Mouse (Mus musculus) limb, embryonic 11.5 days (tissue): ENCODE data around the gene Zswim4. TPM values are rescaled to one million over a fixed set of nuclear protein-coding genes. Genes with fewer than 3 reads are reported as not detected.

Experiments used
- ATAC-seq: fragments of 200-750 bp; cut with Nextera tagmentation; 2 replicates; pipeline ENCODE4 v1.8.0; 2017; ENCODE audit warnings: low read depth; ENCODE audit not compliant: insufficient number of reproducible peaks, low FRiP score, low TSS enrichment
- DNase-seq: peaks from one replicate; pipeline ENCODE4 v3.0.0-alpha.2; 2015; ENCODE audit warnings: low spot score
- H3K27ac ChIP-seq: fragments of 300-500 bp; sonication (generic); replicated peaks from 2 replicates; pipeline ENCODE4 v1.5.1; 2014; ENCODE audit warnings: low read depth, mild to moderate bottlenecking, low read length
- H3K27me3 ChIP-seq: fragments of 300-500 bp; sonication (generic); 2 replicates; pipeline ENCODE4 v1.6.1; 2014; ENCODE audit warnings: mild to moderate bottlenecking, low read length, mixed read lengths; ENCODE audit not compliant: control insufficient read depth, insufficient read depth
- H3K36me3 ChIP-seq: fragments of 300-500 bp; sonication (generic); 2 replicates; pipeline ENCODE4 v1.6.1; 2014; ENCODE audit warnings: mild to moderate bottlenecking, low read length, moderate library complexity, mixed read lengths; ENCODE audit not compliant: control insufficient read depth, insufficient read depth
- H3K4me1 ChIP-seq: fragments of 300-500 bp; sonication (generic); 2 replicates; pipeline ENCODE4 v1.6.1; 2014; ENCODE audit warnings: low read length, mixed read lengths; ENCODE audit not compliant: control insufficient read depth, insufficient read depth
- H3K4me2 ChIP-seq: fragments of 300-500 bp; sonication (generic); 2 replicates; pipeline ENCODE4 v1.6.1; 2014; ENCODE audit warnings: low read depth, mild to moderate bottlenecking, moderate library complexity; ENCODE audit not compliant: severe bottlenecking
- H3K4me3 ChIP-seq: fragments of 300-500 bp; sonication (generic); 2 replicates; pipeline ENCODE4 v1.5.1; 2014; ENCODE audit warnings: low read depth, low read length
- H3K9ac ChIP-seq: fragments of 300-500 bp; sonication (generic); 2 replicates; pipeline ENCODE4 v1.6.1; 2014; ENCODE audit warnings: mild to moderate bottlenecking, low read length
- H3K9me3 ChIP-seq: fragments of 300-500 bp; sonication (generic); 2 replicates; pipeline ENCODE4 v1.6.1; 2016; ENCODE audit warnings: low read length; ENCODE audit not compliant: control insufficient read depth
- WGBS: fragments of 180-500 bp; shearing (Covaris S2); extraction: QIAGEN DNeasy Blood & Tissue Kit; methylation state at CpG from one replicate; pipeline ENCODE4 v1.1.7; 2014; 5-methylcytosine and 5-hydroxymethylcytosine counted together
- polyA plus RNA-seq: library from polyadenylated mRNA; unstranded; fragments of >200 nt; fragmentation: Nextera tagmentation; extraction: Ambion mirVana; gene quantifications from 2 replicates; pipeline ENCODE4 v1.2.1, GENCODE M21; 2014

Zswim4 gene
- polyA plus RNA-seq, 1 experiment from 2014 or later = 24.5 TPM

DNA sequence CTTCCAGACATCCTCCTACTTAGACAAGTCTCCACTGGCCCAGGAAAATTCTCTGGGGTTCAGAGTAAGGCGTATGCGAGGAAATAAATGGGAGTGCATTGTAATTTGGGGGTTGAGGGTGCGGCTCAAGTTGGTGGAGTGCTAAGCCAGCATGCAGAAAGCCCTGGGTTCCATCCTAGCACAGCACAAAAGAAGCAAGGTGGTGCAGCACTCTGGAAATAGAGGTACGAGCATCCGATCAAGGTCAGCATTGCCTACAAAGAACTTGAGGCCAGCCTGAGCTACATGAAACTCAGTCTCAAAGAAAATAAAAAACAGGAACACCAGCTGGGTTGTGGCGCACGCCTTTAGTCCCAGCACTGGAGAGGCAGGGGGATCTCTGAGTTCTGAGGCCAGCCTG lies 51.7 kb downstream of the Zswim4 start, which contains the start of gene Nanos3:
TSS of gene Nanos3 (minus strand) at position 101 of the 400 bp plus-strand sequence.
- Histone ChIP-seq H3K36me3 (no peaks in the 10 kb centered on the region; the same call in 1 of the 2 replicates), H3K9ac (peak within 1 kb of the TSS; percentile 99), H3K9me3 (no peaks in the 10 kb centered on the region), H3K4me2 (peak within 1 kb of the TSS; percentile 59), H3K4me3 (peak within 1 kb of the TSS; percentile 83), H3K27ac (peak within 1 kb of the TSS; percentile 93; the same call in 1 of the 2 replicates), H3K4me1 (peaks cover 27% of the 10 kb centered on the region), H3K27me3 (no peaks in the 10 kb centered on the region)
- WGBS = 91% methylated on average over 7 of the region's 7 CpGs
- no peak for ATAC-seq
- no peak for DNase-seq

DNA sequence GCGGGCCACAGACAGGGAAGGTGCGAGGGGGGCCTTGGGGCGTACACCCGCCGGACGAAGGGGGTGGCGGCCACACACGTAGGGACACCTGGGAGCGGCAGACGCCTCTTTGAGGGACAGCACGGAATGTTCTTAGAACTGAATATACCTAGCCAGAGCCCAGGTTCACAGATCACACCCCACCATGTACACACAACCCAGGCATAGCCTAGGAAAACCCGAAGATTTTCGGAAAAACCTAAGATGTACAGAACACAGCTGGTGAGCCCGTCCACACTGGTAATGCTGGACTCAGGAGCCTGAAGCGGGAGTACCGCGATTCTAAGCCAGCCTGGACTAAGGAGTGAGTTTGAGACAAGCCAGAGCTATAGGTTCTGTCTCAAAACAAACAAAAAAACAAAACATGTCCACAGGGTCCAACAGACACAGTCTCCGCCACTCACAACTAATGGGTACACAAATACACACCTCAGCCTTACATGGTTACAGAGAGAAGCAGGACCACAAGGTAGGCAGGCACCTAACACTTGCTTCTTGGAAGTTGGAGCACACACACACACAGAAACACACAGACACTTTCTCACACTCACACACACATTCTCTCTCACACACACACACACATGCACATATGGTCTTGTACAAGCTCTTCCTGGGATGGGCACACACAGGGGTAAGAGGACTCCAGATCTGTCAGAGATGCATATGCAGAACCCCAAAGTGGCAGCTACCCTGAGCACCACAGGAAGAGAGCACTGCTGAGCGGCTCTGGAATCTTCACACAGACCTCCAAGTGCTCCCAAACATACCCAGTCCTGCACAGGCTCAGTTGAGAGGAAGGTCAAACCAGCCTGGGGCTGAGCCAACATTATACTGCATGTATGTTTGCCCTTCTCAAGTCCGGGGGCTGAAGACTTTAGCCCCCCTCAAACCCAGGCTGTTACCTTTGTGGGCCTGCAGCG lies 52.5 kb downstream of the Zswim4 start:
- no peak for DNase-seq
- Histone ChIP-seq H3K27ac (peak overlapping the region; percentile 93), H3K4me1 (peaks cover 34% of the 10 kb centered on the region), H3K9me3 (no peaks in the 10 kb centered on the region), H3K4me2 (peak overlapping the region; percentile 59), H3K4me3 (peak overlapping the region; percentile 83), H3K36me3 (no peaks in the 10 kb centered on the region; the same call in 1 of the 2 replicates), H3K9ac (peak overlapping the region; percentile 99), H3K27me3 (no peaks in the 10 kb centered on the region)
- no peak for ATAC-seq
- 19% methylated on average over 21 of the region's 21 CpGs for WGBS

DNA sequence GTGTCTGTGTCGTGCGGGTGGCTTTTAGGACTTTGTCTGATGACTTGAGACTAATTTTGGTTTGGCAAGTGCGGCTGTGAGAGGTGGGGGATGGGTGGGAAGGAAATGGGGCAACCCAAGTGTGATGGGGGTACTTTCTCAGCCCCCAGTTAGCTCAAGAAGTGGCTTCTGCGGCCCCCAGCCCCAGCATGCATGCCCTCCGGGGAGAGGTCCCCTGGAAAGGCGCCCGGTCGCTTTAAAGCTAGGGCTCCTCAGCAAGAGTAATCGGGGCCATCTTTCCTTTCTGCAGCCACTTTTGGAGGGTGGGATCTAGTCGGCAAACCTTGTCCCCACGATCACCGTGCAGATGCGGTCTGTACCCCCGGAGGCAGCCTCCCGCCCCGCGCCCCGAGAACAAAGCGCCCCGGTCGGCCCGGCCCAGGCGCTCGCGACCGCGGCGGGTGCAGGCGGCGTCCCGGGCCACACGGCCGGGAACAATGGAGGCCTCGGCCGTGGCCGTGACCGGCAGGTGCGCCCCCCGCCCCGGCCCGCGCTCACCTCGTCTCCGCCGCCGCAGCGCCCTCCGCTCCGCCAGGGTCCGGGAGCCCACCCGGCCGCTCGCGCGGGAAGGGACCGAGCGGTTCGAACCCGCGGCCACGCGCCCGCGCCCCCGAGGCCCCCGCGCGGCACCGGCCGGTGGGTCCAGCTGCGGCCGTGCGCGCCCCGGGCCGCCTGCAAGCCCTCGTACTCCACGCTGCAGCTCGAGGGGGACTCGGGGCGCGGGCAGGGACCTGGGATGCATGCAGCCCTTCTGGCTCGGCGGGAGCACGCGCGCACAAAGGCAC lies 53.4 kb downstream of the Zswim4 start:
- 1% methylated on average over 65 of the region's 87 CpGs for WGBS
- H3K9me3 ChIP-seq = no peaks in the 10 kb centered on the region
- peak overlapping the region; percentile 99 for H3K9ac ChIP-seq
- peak overlapping the region; percentile 93 for H3K27ac ChIP-seq
- H3K36me3 ChIP-seq = peaks cover 3% of the 10 kb centered on the region
- H3K4me1 ChIP-seq = peaks cover 40% of the 10 kb centered on the region
- H3K4me2 ChIP-seq = peak overlapping the region; percentile 59
- no peaks in the 10 kb centered on the region for H3K27me3 ChIP-seq
- DNase-seq = peak; percentile 78
- ATAC-seq = no peak
- peak overlapping the region; percentile 83 for H3K4me3 ChIP-seq

DNA sequence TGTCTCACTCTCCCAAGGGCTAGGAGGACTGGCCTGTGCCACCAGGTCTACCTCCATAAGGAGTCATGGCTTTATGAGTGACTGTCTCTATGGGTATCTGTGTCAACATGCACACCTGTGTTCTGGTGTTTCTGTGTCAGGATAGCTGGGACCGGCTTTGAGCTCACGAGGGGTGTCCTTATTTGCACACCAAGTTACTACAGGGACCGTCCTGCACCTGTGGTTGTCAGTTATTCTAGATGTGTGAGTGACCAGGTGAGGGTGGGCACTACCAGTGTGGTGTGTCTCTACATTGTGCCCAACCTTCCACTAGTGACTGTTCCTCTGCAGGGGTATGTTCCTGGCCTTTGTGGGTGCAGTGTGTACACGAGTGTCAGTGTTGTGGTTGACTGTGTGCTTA lies 54.0 kb downstream of the Zswim4 start:
- no peak for ATAC-seq
- peak overlapping the region; percentile 83 for H3K4me3 ChIP-seq
- peak overlapping the region; percentile 99 for H3K9ac ChIP-seq
- no peaks in the 10 kb centered on the region for H3K27me3 ChIP-seq
- H3K36me3 ChIP-seq = peaks cover 4% of the 10 kb centered on the region
- H3K4me2 ChIP-seq = peak overlapping the region; percentile 59
- peak overlapping the region; percentile 93 for H3K27ac ChIP-seq
- DNase-seq = no peak
- no peaks in the 10 kb centered on the region for H3K9me3 ChIP-seq
- H3K4me1 ChIP-seq = peaks cover 42% of the 10 kb centered on the region
- 54% methylated on average over 4 of the region's 4 CpGs for WGBS

DNA sequence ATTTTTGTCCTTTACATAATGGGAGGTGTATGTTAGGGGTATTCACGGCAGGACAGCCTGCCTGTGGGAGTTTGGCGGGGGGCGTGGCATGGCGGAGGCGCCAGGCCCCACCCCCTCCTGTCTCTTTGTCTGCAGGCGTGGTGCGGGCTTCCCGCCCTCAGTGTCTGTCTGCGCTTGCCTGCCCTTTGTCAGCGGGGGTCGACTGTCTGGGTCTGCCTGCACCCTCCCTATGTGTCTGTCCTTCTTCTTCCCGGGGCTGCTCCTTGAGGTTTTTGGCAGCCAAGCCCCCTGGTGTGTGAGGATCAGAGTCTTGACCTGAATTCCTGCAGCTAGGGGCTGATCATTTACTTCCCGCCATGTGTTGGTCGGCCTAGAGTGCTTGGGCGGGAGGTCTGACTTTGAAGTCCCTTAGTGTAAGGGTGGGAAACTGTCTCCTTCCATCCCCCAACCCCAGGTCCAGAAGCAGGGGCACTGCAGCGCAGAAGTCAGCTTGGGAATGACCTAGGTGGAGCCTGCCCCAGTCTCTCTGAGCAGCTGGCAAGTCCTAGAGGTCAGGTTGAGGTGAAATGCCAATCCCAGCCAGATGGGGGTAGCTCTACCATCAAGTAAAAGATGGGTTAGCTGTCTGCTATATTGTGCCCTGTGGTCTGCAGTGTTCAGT lies 56.2 kb downstream of the Zswim4 start:
- H3K27ac ChIP-seq = peak overlapping the region; percentile 92
- H3K36me3 ChIP-seq = peaks cover 6% of the 10 kb centered on the region
- ATAC-seq = peak; percentile 61
- H3K4me1 ChIP-seq = peaks cover 42% of the 10 kb centered on the region
- peak; percentile 85 for DNase-seq
- H3K4me3 ChIP-seq = peak overlapping the region; percentile 27
- peak overlapping the region; percentile 62 for H3K4me2 ChIP-seq
- H3K9me3 ChIP-seq = no peaks in the 10 kb centered on the region
- H3K9ac ChIP-seq = peak overlapping the region; percentile 69
- no peaks in the 10 kb centered on the region for H3K27me3 ChIP-seq
- WGBS = under 1% methylated on average over 16 of the region's 16 CpGs

DNA sequence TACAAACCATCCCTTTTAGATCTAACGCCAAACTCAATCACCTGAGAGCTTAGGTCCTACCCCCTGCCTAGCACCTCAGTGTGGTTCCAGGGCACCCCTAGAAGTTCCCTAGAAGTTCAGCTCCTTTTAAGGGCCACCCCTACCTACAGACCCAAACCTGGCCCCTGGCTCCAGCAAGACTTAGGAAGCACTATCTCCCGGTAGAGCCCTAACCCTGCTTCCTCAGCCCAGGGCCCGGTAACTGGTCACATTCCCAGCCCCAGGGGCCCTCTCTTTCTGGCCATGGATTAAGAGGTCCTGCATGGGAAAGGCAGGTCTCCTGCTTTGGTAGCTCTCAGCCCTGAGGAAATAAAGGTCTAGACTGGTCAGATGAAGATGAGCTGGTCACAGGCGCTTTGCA lies 56.9 kb downstream of the Zswim4 start:
- Histone ChIP-seq H3K9me3 (no peaks in the 10 kb centered on the region), H3K27me3 (no peaks in the 10 kb centered on the region), H3K4me3 (peak overlapping the region; percentile 27), H3K36me3 (peaks cover 8% of the 10 kb centered on the region), H3K9ac (peak overlapping the region; percentile 69), H3K27ac (peak overlapping the region; percentile 92), H3K4me1 (peaks cover 42% of the 10 kb centered on the region), H3K4me2 (peak overlapping the region; percentile 62)
- 6% methylated on average over 4 of the region's 4 CpGs for WGBS
- DNase-seq (no peak), ATAC-seq (no peak)

DNA sequence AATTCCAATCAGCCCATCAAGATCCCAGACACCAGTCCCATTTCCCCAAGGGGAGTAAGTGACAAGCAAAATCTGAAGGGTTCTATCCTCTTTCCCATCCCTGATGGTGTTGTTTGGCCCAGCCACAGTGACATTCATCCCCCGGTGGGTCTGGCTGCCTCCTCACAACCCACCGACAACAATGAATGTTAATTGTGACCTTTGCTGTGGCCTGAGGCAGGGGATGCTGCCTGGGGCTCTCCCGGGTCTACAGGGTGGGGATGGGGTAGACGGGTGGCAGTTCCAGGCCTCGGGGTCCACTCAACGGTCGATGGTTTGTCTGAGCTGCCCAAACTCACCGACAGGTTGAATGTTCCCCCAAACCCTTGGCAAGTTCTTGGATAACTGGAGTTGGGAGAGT lies 58.3 kb downstream of the Zswim4 start:
- Histone ChIP-seq H3K4me2 (no peak overlapping the region), H3K4me1 (peaks cover 36% of the 10 kb centered on the region), H3K9me3 (no peaks in the 10 kb centered on the region), H3K4me3 (no peak overlapping the region), H3K27ac (no peak overlapping the region), H3K9ac (no peak overlapping the region), H3K36me3 (peaks cover 10% of the 10 kb centered on the region), H3K27me3 (no peaks in the 10 kb centered on the region)
- ATAC-seq (no peak), DNase-seq (no peak)
- 85% methylated on average over 8 of the region's 8 CpGs for whole genome bisulfite sequencing

DNA sequence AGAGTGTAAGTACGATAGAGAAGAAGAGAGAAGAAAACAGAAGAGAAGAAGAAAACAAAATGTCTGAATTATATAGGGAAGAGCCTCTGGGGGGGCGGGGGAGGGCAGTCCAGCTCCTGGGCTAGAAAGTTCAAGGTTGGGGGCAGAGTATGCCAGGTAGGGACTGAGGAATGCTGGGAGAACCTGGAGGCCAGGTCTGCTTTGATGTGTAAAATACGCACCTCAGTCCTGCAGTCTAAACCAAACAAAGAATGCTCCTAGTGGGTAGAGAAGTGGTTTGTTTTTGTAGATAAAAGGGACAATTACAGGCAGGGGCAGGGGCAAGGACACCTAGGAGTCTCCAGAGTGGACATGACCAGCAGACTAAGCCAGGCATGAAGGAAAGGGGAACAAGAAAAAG lies 59.5 kb downstream of the Zswim4 start:
- Histone ChIP-seq H3K4me2 (no peak overlapping the region), H3K9ac (no peak overlapping the region), H3K4me3 (no peak overlapping the region), H3K36me3 (peaks cover 12% of the 10 kb centered on the region), H3K4me1 (peaks cover 31% of the 10 kb centered on the region), H3K27me3 (no peaks in the 10 kb centered on the region), H3K27ac (no peak overlapping the region), H3K9me3 (no peaks in the 10 kb centered on the region)
- ATAC-seq (no peak), DNase-seq (no peak)
- WGBS = 87% methylated on average over 3 of the region's 3 CpGs
